ENCODE assay signal across 19 mouse cellular contexts in the genomic region with DNA sequence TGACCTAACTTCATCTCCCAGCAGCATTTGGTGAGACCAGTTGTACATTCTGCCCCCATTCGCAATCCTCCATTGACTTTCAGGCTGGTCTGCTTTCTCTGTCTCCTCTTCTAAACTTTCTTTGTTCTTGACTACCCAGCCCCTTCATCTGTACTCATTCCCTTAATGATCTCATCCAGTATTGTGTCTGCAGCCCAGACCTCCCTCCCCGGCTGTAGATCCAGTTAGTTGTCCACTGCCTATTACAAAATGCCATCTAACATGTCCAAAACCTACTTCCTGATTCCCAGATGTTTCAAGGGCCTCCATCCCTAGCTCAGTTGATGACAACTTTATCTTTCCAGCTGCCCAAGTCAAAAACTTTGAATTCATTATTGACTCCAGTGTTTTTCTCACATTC.
"Had no signal": no experiment of that assay in that cellular context is flagged by ENCODE, and none has a peak within 500 bp of the region (broad histone marks: within the 10 kb centered on the region; RNA-seq: fewer than 3 reads in every experiment).

No protein-coding gene starts in this region.

- H3K27me3 ChIP-seq: lung, embryonic 15.5 days; midbrain, embryonic 12.5 days; neural tube, embryonic 13.5 days; neural tube, embryonic 15.5 days had no signal

- H3K36me3 ChIP-seq: lung, embryonic 15.5 days; midbrain, embryonic 10.5 days; midbrain, embryonic 12.5 days; neural tube, embryonic 13.5 days; neural tube, embryonic 15.5 days had no signal

- H3K9ac ChIP-seq: lung, embryonic 15.5 days; midbrain, embryonic 12.5 days; neural tube, embryonic 13.5 days; neural tube, embryonic 15.5 days had no signal

- ATAC-seq: midbrain, embryonic 16.5 days had no signal

- H3K9me3 ChIP-seq: lung, embryonic 15.5 days; midbrain, embryonic 10.5 days; midbrain, embryonic 12.5 days; neural tube, embryonic 13.5 days; neural tube, embryonic 15.5 days had no signal

- H3K4me1 ChIP-seq: lung, embryonic 15.5 days; midbrain, embryonic 10.5 days; midbrain, embryonic 12.5 days; neural tube, embryonic 13.5 days; neural tube, embryonic 15.5 days had no signal

- H3K4me2 ChIP-seq: lung, embryonic 15.5 days; midbrain, embryonic 12.5 days; neural tube, embryonic 13.5 days; neural tube, embryonic 15.5 days had no signal

- H3K4me3 ChIP-seq: lung, embryonic 15.5 days; midbrain, embryonic 10.5 days; midbrain, embryonic 12.5 days; myocyte; neural tube, embryonic 13.5 days; neural tube, embryonic 15.5 days had no signal

- DNase-seq: lung, adult 2 months; lung, postnatal 10 days; lung, postnatal 4 days; midbrain, embryonic 14.5 days; retina, postnatal 1 day; right cerebral cortex, adult 18-20 months; right cerebral cortex, postnatal 25 days; right cerebral cortex, postnatal 4 days; spleen, adult 18-20 months; thymus, adult 18-20 months; thymus, postnatal 14 days; thymus, postnatal 36 days had no signal

- H3K27ac ChIP-seq: lung, embryonic 15.5 days; midbrain, embryonic 10.5 days; midbrain, embryonic 12.5 days; neural tube, embryonic 13.5 days; neural tube, embryonic 15.5 days had no signal
